Mouse (Mus musculus) frontal cortex, postnatal 25 days (tissue): ENCODE results near the gene Anpep.

Experiments used
- DNase-seq, 2 experiments: peaks; one replicate each; pipeline ENCODE4 v3.0.0; 2022; ENCODE audit warnings: low spot score in 2 of 2

The Anpep gene

GRCm38 (mm10) chr7:79866294-79867000 lies 5.6 kb upstream of the Anpep start:
- DNase-seq = no peak

- no peak for DNase-seq
Observed at GRCm38 (mm10) chr7:79861794-79862193, 935 bp upstream of the Anpep start.

GRCm38 (mm10) chr7:79858956-79859630 lies 1.8 kb downstream of the Anpep start:
- no peak for DNase-seq

GRCm38 (mm10) chr7:79858202-79858934 lies 2.5 kb downstream of the Anpep start:
- DNase-seq = no peak

- no peak for DNase-seq
Observed at GRCm38 (mm10) chr7:79856305-79856704, 4.6 kb downstream of the Anpep start.

GRCm38 (mm10) chr7:79847456-79848451 lies 13.1 kb downstream of the Anpep start:
- no peak for DNase-seq

- DNase-seq = no peak
Observed at GRCm38 (mm10) chr7:79846342-79846741, 14.5 kb downstream of the Anpep start.

- no peak for DNase-seq
Observed at GRCm38 (mm10) chr7:79844090-79844802, 16.6 kb downstream of the Anpep start.

GRCm38 (mm10) chr7:79842163-79842562 lies 18.7 kb downstream of the Anpep start:
- no peak for DNase-seq

- DNase-seq = no peak
Observed at GRCm38 (mm10) chr7:79837247-79837646, 23.6 kb downstream of the Anpep start.

GRCm38 (mm10) chr7:79835196-79835595 lies 25.7 kb downstream of the Anpep start:
- no peak for DNase-seq

GRCm38 (mm10) chr7:79832980-79833379 lies 27.9 kb downstream of the Anpep start:
- no peak for DNase-seq

- DNase-seq = no peak
Observed at GRCm38 (mm10) chr7:79831585-79831984, 29.3 kb downstream of the Anpep start.

- DNase-seq = no peak
Observed at GRCm38 (mm10) chr7:79831145-79831544, 29.7 kb downstream of the Anpep start.

GRCm38 (mm10) chr7:79828341-79828740 lies 32.5 kb downstream of the Anpep start:
- no peak for DNase-seq

GRCm38 (mm10) chr7:79822092-79822695 lies 38.7 kb downstream of the Anpep start:
- no peak for DNase-seq

- DNase-seq = no peak
Observed at GRCm38 (mm10) chr7:79819996-79820395, 40.9 kb downstream of the Anpep start.

- no peak for DNase-seq
Observed at GRCm38 (mm10) chr7:79819515-79819914, 41.3 kb downstream of the Anpep start.

- no peak for DNase-seq
Observed at GRCm38 (mm10) chr7:79818321-79818720, 42.5 kb downstream of the Anpep start.

- DNase-seq = no peak
Observed at GRCm38 (mm10) chr7:79813409-79813808, 47.5 kb downstream of the Anpep start.
